Mouse (Mus musculus): ENCODE measurements around the gene Zbtb45. TPM values are rescaled to one million over a fixed set of nuclear protein-coding genes. Genes with fewer than 3 reads are reported as not detected.

Gene Zbtb45
- polyA plus RNA-seq, 1 experiment from 2014 or later: 31.9 TPM

GRCm38 (mm10) chr7:13044254-13044625 is 34.4 kb upstream of the Zbtb45 start:
- DNase-seq (ENCODE audit: low spot score) (peak; percentile 72), ATAC-seq (replicated peaks; ENCODE audit: low FRiP score) (no peak; the same call in 1 of the 2 replicates)
- Histone ChIP-seq H3K4me1 (replicated peaks; ENCODE audit: control insufficient read depth, insufficient read depth, low read length) (peaks cover 5% of the 10 kb centered on the region), H3K27me3 (ENCODE audit: control insufficient read depth, insufficient read depth, low read length) (peaks cover 31% of the 10 kb centered on the region), H3K36me3 (ENCODE audit: control insufficient read depth, insufficient read depth, low read length) (no peaks in the 10 kb centered on the region), H3K9ac (ENCODE audit: low read length) (peak overlapping the region; percentile 61), H3K4me3 (ENCODE audit: low read depth, low read length) (peak overlapping the region; percentile 40), H3K9me3 (ENCODE audit: control insufficient read depth, low read length) (no peaks in the 10 kb centered on the region), H3K4me2 (ENCODE audit: low read depth, low read length, severe bottlenecking) (peak overlapping the region; percentile 92), H3K27ac (ENCODE audit: low read depth, low read length) (no peak overlapping the region)
- WGBS: 4% methylated on average over 23 of the region's 23 CpGs

- Histone ChIP-seq H3K27ac (ENCODE audit: low read depth, low read length) (no peak overlapping the region), H3K4me3 (ENCODE audit: low read depth, low read length) (peak overlapping the region; percentile 40), H3K36me3 (ENCODE audit: control insufficient read depth, insufficient read depth, low read length) (no peaks in the 10 kb centered on the region), H3K9me3 (ENCODE audit: control insufficient read depth, low read length) (no peaks in the 10 kb centered on the region), H3K4me2 (ENCODE audit: low read depth, low read length, severe bottlenecking) (peak overlapping the region; percentile 92), H3K9ac (ENCODE audit: low read length) (peak overlapping the region; percentile 61), H3K27me3 (ENCODE audit: control insufficient read depth, insufficient read depth, low read length) (peaks cover 31% of the 10 kb centered on the region), H3K4me1 (replicated peaks; ENCODE audit: control insufficient read depth, insufficient read depth, low read length) (peaks cover 8% of the 10 kb centered on the region)
- 5% methylated on average over 85 of the region's 88 CpGs for WGBS
- peak; percentile 29 for ATAC-seq (replicated peaks; ENCODE audit: low FRiP score)
- peak; percentile 74 for DNase-seq (ENCODE audit: low spot score)
These were observed 33.8 kb upstream of the Zbtb45 start for GRCm38 (mm10) chr7:13043445-13044253.

GRCm38 (mm10) chr7:13043120-13043444 is 33.2 kb upstream of the Zbtb45 start:
- Histone ChIP-seq H3K4me1 (replicated peaks; ENCODE audit: control insufficient read depth, insufficient read depth, low read length) (peaks cover 9% of the 10 kb centered on the region), H3K9me3 (ENCODE audit: control insufficient read depth, low read length) (no peaks in the 10 kb centered on the region), H3K4me2 (ENCODE audit: low read depth, low read length, severe bottlenecking) (peak overlapping the region; percentile 92), H3K4me3 (ENCODE audit: low read depth, low read length) (peak overlapping the region; percentile 40), H3K36me3 (ENCODE audit: control insufficient read depth, insufficient read depth, low read length) (no peaks in the 10 kb centered on the region), H3K9ac (ENCODE audit: low read length) (no peak overlapping the region; the same call in 1 of the 2 replicates), H3K27me3 (ENCODE audit: control insufficient read depth, insufficient read depth, low read length) (peaks cover 31% of the 10 kb centered on the region), H3K27ac (ENCODE audit: low read depth, low read length) (no peak overlapping the region)
- DNase-seq (ENCODE audit: low spot score) (no peak), ATAC-seq (replicated peaks; ENCODE audit: low FRiP score) (no peak)
- WGBS: 42% methylated on average over 16 of the region's 16 CpGs

GRCm38 (mm10) chr7:13042511-13042910 is 32.7 kb upstream of the Zbtb45 start:
- Histone ChIP-seq H3K36me3 (ENCODE audit: control insufficient read depth, insufficient read depth, low read length) (no peaks in the 10 kb centered on the region), H3K4me2 (ENCODE audit: low read depth, low read length, severe bottlenecking) (no peak overlapping the region), H3K9ac (ENCODE audit: low read length) (no peak overlapping the region), H3K27ac (ENCODE audit: low read depth, low read length) (no peak overlapping the region), H3K4me3 (ENCODE audit: low read depth, low read length) (no peak overlapping the region), H3K4me1 (replicated peaks; ENCODE audit: control insufficient read depth, insufficient read depth, low read length) (peaks cover 9% of the 10 kb centered on the region), H3K9me3 (ENCODE audit: control insufficient read depth, low read length) (no peaks in the 10 kb centered on the region), H3K27me3 (ENCODE audit: control insufficient read depth, insufficient read depth, low read length) (peaks cover 31% of the 10 kb centered on the region)
- 75% methylated on average over 6 of the region's 6 CpGs for WGBS
- DNase-seq (ENCODE audit: low spot score) (no peak), ATAC-seq (replicated peaks; ENCODE audit: low FRiP score) (no peak)

GRCm38 (mm10) chr7:13041256-13041655 is 31.4 kb upstream of the Zbtb45 start:
- DNase-seq (ENCODE audit: low spot score) (no peak), ATAC-seq (replicated peaks; ENCODE audit: low FRiP score) (no peak)
- Histone ChIP-seq H3K27ac (ENCODE audit: low read depth, low read length) (no peak overlapping the region), H3K36me3 (ENCODE audit: control insufficient read depth, insufficient read depth, low read length) (no peaks in the 10 kb centered on the region), H3K4me3 (ENCODE audit: low read depth, low read length) (no peak overlapping the region), H3K9me3 (ENCODE audit: control insufficient read depth, low read length) (no peaks in the 10 kb centered on the region), H3K9ac (ENCODE audit: low read length) (no peak overlapping the region), H3K4me1 (replicated peaks; ENCODE audit: control insufficient read depth, insufficient read depth, low read length) (peaks cover 12% of the 10 kb centered on the region), H3K27me3 (ENCODE audit: control insufficient read depth, insufficient read depth, low read length) (peaks cover 31% of the 10 kb centered on the region), H3K4me2 (ENCODE audit: low read depth, low read length, severe bottlenecking) (no peak overlapping the region)
- 74% methylated on average over 1 of the region's 1 CpGs for WGBS

- Histone ChIP-seq H3K9ac (ENCODE audit: low read length) (peak overlapping the region; percentile 93; the same call in 1 of the 2 replicates), H3K4me2 (ENCODE audit: low read depth, low read length, severe bottlenecking) (peak overlapping the region; percentile 81; the same call in 1 of the 2 replicates), H3K27ac (ENCODE audit: low read depth, low read length) (no peak overlapping the region), H3K36me3 (ENCODE audit: control insufficient read depth, insufficient read depth, low read length) (peaks cover 3% of the 10 kb centered on the region; the same call in 1 of the 2 replicates), H3K9me3 (ENCODE audit: control insufficient read depth, low read length) (no peaks in the 10 kb centered on the region), H3K27me3 (ENCODE audit: control insufficient read depth, insufficient read depth, low read length) (peaks cover 20% of the 10 kb centered on the region), H3K4me3 (ENCODE audit: low read depth, low read length) (no peak overlapping the region), H3K4me1 (replicated peaks; ENCODE audit: control insufficient read depth, insufficient read depth, low read length) (peaks cover 17% of the 10 kb centered on the region)
- no peak for DNase-seq (ENCODE audit: low spot score)
- 94% methylated on average over 1 of the region's 1 CpGs for WGBS
- ATAC-seq (replicated peaks; ENCODE audit: low FRiP score): no peak
These were observed 29.3 kb upstream of the Zbtb45 start for GRCm38 (mm10) chr7:13039181-13039580.

GRCm38 (mm10) chr7:13038621-13039169 is 28.9 kb upstream of the Zbtb45 start:
- WGBS: 26% methylated on average over 15 of the region's 15 CpGs

GRCm38 (mm10) chr7:13037901-13038555 is 28.2 kb upstream of the Zbtb45 start, which contains the start of gene Ube2m:
Gene Ube2m (minus strand): TSS chr7:13038275.
- H3K4me2 ChIP-seq (ENCODE audit: low read depth, low read length, severe bottlenecking): peak within 1 kb of the TSS; percentile 81
- H3K9me3 ChIP-seq (ENCODE audit: control insufficient read depth, low read length): no peaks in the 10 kb centered on the region
- peaks cover 8% of the 10 kb centered on the region for H3K27me3 ChIP-seq (ENCODE audit: control insufficient read depth, insufficient read depth, low read length)
- peak within 1 kb of the TSS; percentile 93 for H3K9ac ChIP-seq (ENCODE audit: low read length)
- peak within 1 kb of the TSS; percentile 85 for H3K4me3 ChIP-seq (ENCODE audit: low read depth, low read length)
- WGBS: under 1% methylated on average over 51 of the region's 65 CpGs
- peak; percentile 98 for DNase-seq (ENCODE audit: low spot score)
- H3K36me3 ChIP-seq (ENCODE audit: control insufficient read depth, insufficient read depth, low read length): peaks cover 3% of the 10 kb centered on the region; the same call in 1 of the 2 replicates
- peak within 1 kb of the TSS; percentile 99 for H3K27ac ChIP-seq (ENCODE audit: low read depth, low read length)
- peak; percentile 91 for ATAC-seq (replicated peaks; ENCODE audit: low FRiP score)
- peaks cover 16% of the 10 kb centered on the region; the same call in 1 of the 2 replicates for H3K4me1 ChIP-seq (replicated peaks; ENCODE audit: control insufficient read depth, insufficient read depth, low read length)

More at GRCm38 (mm10) chr7:13038621-13039169, 28.9 kb upstream of the Zbtb45 start:
- peak overlapping the region; percentile 93 for H3K9ac ChIP-seq (ENCODE audit: low read length)
- H3K4me3 ChIP-seq (ENCODE audit: low read depth, low read length): peak overlapping the region; percentile 85
- no peak for ATAC-seq (replicated peaks; ENCODE audit: low FRiP score)
- H3K4me2 ChIP-seq (ENCODE audit: low read depth, low read length, severe bottlenecking): peak overlapping the region; percentile 81
- peaks cover 15% of the 10 kb centered on the region for H3K27me3 ChIP-seq (ENCODE audit: control insufficient read depth, insufficient read depth, low read length)
- peaks cover 15% of the 10 kb centered on the region; the same call in 1 of the 2 replicates for H3K4me1 ChIP-seq (replicated peaks; ENCODE audit: control insufficient read depth, insufficient read depth, low read length)
- no peaks in the 10 kb centered on the region for H3K9me3 ChIP-seq (ENCODE audit: control insufficient read depth, low read length)
- peaks cover 3% of the 10 kb centered on the region; the same call in 1 of the 2 replicates for H3K36me3 ChIP-seq (ENCODE audit: control insufficient read depth, insufficient read depth, low read length)
- DNase-seq (ENCODE audit: low spot score): no peak
- H3K27ac ChIP-seq (ENCODE audit: low read depth, low read length): peak overlapping the region; percentile 99
